Mouse (Mus musculus) liver, postnatal 0 days (tissue): Measurements from ENCODE around the gene Patl2.

ENCODE experiments used
- CTCF ChIP-seq: sonication (generic); IDR thresholded peaks from 2 replicates; pipeline ENCODE4 v1.5.1; 2016; ENCODE audit warnings: antibody characterized with exemption, low read depth
- EP300 ChIP-seq: IDR thresholded peaks from 2 replicates; pipeline ENCODE4 v1.6.1; 2016; ENCODE audit warnings: antibody characterized with exemption, low read depth, mild to moderate bottlenecking

GRCm38 (mm10) chr2:122172188-122172587 lies 13.8 kb downstream of the Patl2 start:
- no peak for TF ChIP-seq CTCF
- TF ChIP-seq EP300: no peak
